Mouse (Mus musculus) heart, postnatal 10 days (tissue): Measurements from ENCODE around the gene 5730455P16Rik. TPM values are rescaled to one million over a fixed set of nuclear protein-coding genes. Genes with fewer than 3 reads are reported as not detected.
A peak's percentile ranks its signal among the peaks of the same experiment; 100 is the strongest.
"Not testable (repeated sequence)": the region's sequence is repeated elsewhere in the genome, so short reads cannot be mapped to it uniquely, and the experiment has no call there.

Experiments
- DNase-seq, 2 experiments: peaks; one replicate each; pipeline ENCODE4 v3.0.0; 2021
- intact Hi-C: fragments of 180-260 bp; cut with DNase I; formaldehyde crosslinking; loops from one replicate; pipeline ENCODE4 v1.15.1; 2025
- total RNA-seq, 2 experiments: library from RNA; stranded (reverse); gene quantifications; 2 replicates each; pipeline ENCODE4 v1.2.3; 2021

5730455P16Rik gene
- total RNA-seq, 2 experiments from 2014 or later = 16.9 to 19.1 TPM

GRCm38 (mm10) chr11:80382626-80383018 is 4.8 kb upstream of the 5730455P16Rik start:
- peak in 1 of 2 experiments; percentile 68 for DNase-seq
- intact Hi-C loops = no loop called here

GRCm38 (mm10) chr11:80379184-80379583 is 1.4 kb upstream of the 5730455P16Rik start:
- intact Hi-C loops, DNase-seq: not testable (repeated sequence)

GRCm38 (mm10) chr11:80378452-80379068 is 726 bp upstream of the 5730455P16Rik start:
- intact Hi-C loops, DNase-seq: not testable (repeated sequence)

- DNase-seq = no peak
- intact Hi-C loops = no loop called here
Observed at GRCm38 (mm10) chr11:80376651-80377050, 1.2 kb downstream of the 5730455P16Rik start.

GRCm38 (mm10) chr11:80368949-80369348 is 8.9 kb downstream of the 5730455P16Rik start:
- no peak for DNase-seq
- intact Hi-C loops = no loop called here

GRCm38 (mm10) chr11:80354832-80355231 is 23.0 kb downstream of the 5730455P16Rik start:
- DNase-seq = peak in 1 of 2 experiments; percentile 31
- intact Hi-C loops = no loop called here

- intact Hi-C loops = loop anchor here (1.0 to 2.0 kb wide), 2 partner anchors 49 to 65 kb away; no protein-coding TSS in a partner anchor
- DNase-seq = peak; percentile 84 to 91
Observed at GRCm38 (mm10) chr11:80351832-80352430, 25.9 kb downstream of the 5730455P16Rik start.

- DNase-seq = no peak
- intact Hi-C loops = no loop called here
Observed at GRCm38 (mm10) chr11:80342482-80342881, 35.4 kb downstream of the 5730455P16Rik start.

- peak; percentile 18 to 20 for DNase-seq
- intact Hi-C loops = no loop called here
Observed at GRCm38 (mm10) chr11:80336351-80336730, 41.5 kb downstream of the 5730455P16Rik start.

- intact Hi-C loops = no loop called here
- no peak for DNase-seq
Observed at GRCm38 (mm10) chr11:80335609-80336350, 42.1 kb downstream of the 5730455P16Rik start.

GRCm38 (mm10) chr11:80332709-80333400 is 45.0 kb downstream of the 5730455P16Rik start:
- DNase-seq = peak in 1 of 2 experiments; percentile 15
- intact Hi-C loops = no loop called here

- intact Hi-C loops = no loop called here
- no peak for DNase-seq
Observed at GRCm38 (mm10) chr11:80324636-80325035, 53.2 kb downstream of the 5730455P16Rik start.

- intact Hi-C loops = no loop called here
- no peak for DNase-seq
Observed at GRCm38 (mm10) chr11:80323255-80323654, 54.6 kb downstream of the 5730455P16Rik start.

- DNase-seq = no peak
- intact Hi-C loops = no loop called here
Observed at GRCm38 (mm10) chr11:80315743-80316639, 61.8 kb downstream of the 5730455P16Rik start.

GRCm38 (mm10) chr11:80313944-80314343 is 63.9 kb downstream of the 5730455P16Rik start:
- DNase-seq = no peak
- intact Hi-C loops = no loop called here

- no peak for DNase-seq
- intact Hi-C loops = no loop called here
Observed at GRCm38 (mm10) chr11:80313462-80313861, 64.4 kb downstream of the 5730455P16Rik start.

- peak; percentile 37 to 55 for DNase-seq
- intact Hi-C loops = no loop called here
Observed at GRCm38 (mm10) chr11:80312565-80312964, 65.3 kb downstream of the 5730455P16Rik start.

GRCm38 (mm10) chr11:80312049-80312448 is 65.8 kb downstream of the 5730455P16Rik start:
- DNase-seq = no peak
- intact Hi-C loops = no loop called here

GRCm38 (mm10) chr11:80311271-80311670 is 66.6 kb downstream of the 5730455P16Rik start:
- DNase-seq = no peak
- intact Hi-C loops = no loop called here
